Mouse (Mus musculus) limb, embryonic 11.5 days (tissue): ENCODE results near the gene Cdkn1c. TPM values are rescaled to one million over a fixed set of nuclear protein-coding genes. Genes with fewer than 3 reads are reported as not detected.

Experiments
- ATAC-seq: fragments of 200-750 bp; cut with Nextera tagmentation; 2 replicates; pipeline ENCODE4 v1.8.0; 2017; ENCODE audit warnings: low read depth; ENCODE audit not compliant: insufficient number of reproducible peaks, low FRiP score, low TSS enrichment
- DNase-seq: peaks from one replicate; pipeline ENCODE4 v3.0.0-alpha.2; 2015; ENCODE audit warnings: low spot score
- H3K27ac ChIP-seq: fragments of 300-500 bp; sonication (generic); replicated peaks from 2 replicates; pipeline ENCODE4 v1.5.1; 2014; ENCODE audit warnings: low read depth, mild to moderate bottlenecking, low read length
- H3K27me3 ChIP-seq: fragments of 300-500 bp; sonication (generic); 2 replicates; pipeline ENCODE4 v1.6.1; 2014; ENCODE audit warnings: mild to moderate bottlenecking, low read length, mixed read lengths; ENCODE audit not compliant: control insufficient read depth, insufficient read depth
- H3K36me3 ChIP-seq: fragments of 300-500 bp; sonication (generic); 2 replicates; pipeline ENCODE4 v1.6.1; 2014; ENCODE audit warnings: mild to moderate bottlenecking, low read length, moderate library complexity, mixed read lengths; ENCODE audit not compliant: control insufficient read depth, insufficient read depth
- H3K4me1 ChIP-seq: fragments of 300-500 bp; sonication (generic); 2 replicates; pipeline ENCODE4 v1.6.1; 2014; ENCODE audit warnings: low read length, mixed read lengths; ENCODE audit not compliant: control insufficient read depth, insufficient read depth
- H3K4me2 ChIP-seq: fragments of 300-500 bp; sonication (generic); 2 replicates; pipeline ENCODE4 v1.6.1; 2014; ENCODE audit warnings: low read depth, mild to moderate bottlenecking, moderate library complexity; ENCODE audit not compliant: severe bottlenecking
- H3K4me3 ChIP-seq: fragments of 300-500 bp; sonication (generic); 2 replicates; pipeline ENCODE4 v1.5.1; 2014; ENCODE audit warnings: low read depth, low read length
- H3K9ac ChIP-seq: fragments of 300-500 bp; sonication (generic); 2 replicates; pipeline ENCODE4 v1.6.1; 2014; ENCODE audit warnings: mild to moderate bottlenecking, low read length
- H3K9me3 ChIP-seq: fragments of 300-500 bp; sonication (generic); 2 replicates; pipeline ENCODE4 v1.6.1; 2016; ENCODE audit warnings: low read length; ENCODE audit not compliant: control insufficient read depth
- WGBS: fragments of 180-500 bp; shearing (Covaris S2); extraction: QIAGEN DNeasy Blood & Tissue Kit; methylation state at CpG from one replicate; pipeline ENCODE4 v1.1.7; 2014; 5-methylcytosine and 5-hydroxymethylcytosine counted together
- polyA plus RNA-seq: library from polyadenylated mRNA; unstranded; fragments of >200 nt; fragmentation: Nextera tagmentation; extraction: Ambion mirVana; gene quantifications from 2 replicates; pipeline ENCODE4 v1.2.1, GENCODE M21; 2014

The Cdkn1c gene
- polyA plus RNA-seq, 1 experiment from 2014 or later: 1,081 TPM

DNA sequence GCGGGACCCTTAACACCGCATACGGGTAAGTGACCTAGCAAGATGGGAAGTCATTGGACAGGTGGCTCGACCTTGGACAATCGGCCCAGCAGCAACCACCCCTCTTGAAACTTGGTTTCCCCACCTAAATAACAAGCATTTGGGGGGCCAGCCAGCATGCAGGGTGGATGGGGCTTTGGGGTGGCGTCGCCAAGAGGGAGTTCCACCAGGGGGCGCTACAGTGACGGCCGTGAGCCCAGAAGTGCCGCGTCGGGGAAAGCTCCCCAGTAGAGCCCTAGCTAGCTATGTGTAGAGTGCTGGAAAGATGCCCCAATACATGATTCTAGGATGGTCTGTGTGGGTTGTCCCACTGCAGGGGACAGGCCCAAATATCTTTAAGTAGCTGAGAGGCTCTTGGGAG lies 19.6 kb upstream of the Cdkn1c start:
- DNase-seq (peak; percentile 75), ATAC-seq (no peak)
- 30% methylated on average over 13 of the region's 13 CpGs for WGBS
- Histone ChIP-seq H3K4me2 (no peak overlapping the region), H3K4me3 (no peak overlapping the region), H3K4me1 (0 out of 2 replicates have a peak, but pooled peaks cover 2% of the 10 kb centered on the region), H3K36me3 (no peaks in the 10 kb centered on the region), H3K9me3 (no peaks in the 10 kb centered on the region), H3K27me3 (no peaks in the 10 kb centered on the region), H3K27ac (no peak overlapping the region), H3K9ac (no peak overlapping the region)

DNA sequence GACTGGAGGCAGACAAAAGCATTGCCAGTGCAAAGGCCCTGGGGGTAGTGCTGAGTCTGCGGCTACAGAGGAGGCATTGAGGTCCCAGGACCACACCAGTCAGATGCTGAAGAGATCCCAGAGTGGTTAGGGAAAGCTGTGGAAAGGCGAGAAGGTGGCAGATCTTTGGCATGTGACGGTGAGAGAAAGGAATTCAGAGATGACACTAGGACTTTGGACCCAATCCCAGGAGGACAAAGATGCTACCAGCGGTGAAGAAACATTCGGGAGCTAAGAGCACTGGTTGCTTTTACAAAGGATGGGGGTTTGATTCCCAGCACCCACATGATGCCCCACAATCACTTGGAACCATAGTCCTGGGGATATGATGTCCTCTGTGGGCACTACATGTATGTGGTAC lies 16.9 kb upstream of the Cdkn1c start:
- H3K9me3 ChIP-seq: no peaks in the 10 kb centered on the region
- no peak overlapping the region for H3K4me3 ChIP-seq
- H3K36me3 ChIP-seq: no peaks in the 10 kb centered on the region
- WGBS: 88% methylated on average over 5 of the region's 5 CpGs
- H3K27ac ChIP-seq: no peak overlapping the region
- 0 out of 2 replicates have a peak, but pooled peaks cover 2% of the 10 kb centered on the region for H3K4me1 ChIP-seq
- DNase-seq (no peak), ATAC-seq (no peak)
- no peaks in the 10 kb centered on the region for H3K27me3 ChIP-seq
- H3K9ac ChIP-seq: no peak overlapping the region
- no peak overlapping the region for H3K4me2 ChIP-seq

GRCm38 (mm10) chr7:143476702-143477335 lies 16.0 kb upstream of the Cdkn1c start:
- Histone ChIP-seq H3K4me3 (no peak overlapping the region), H3K9me3 (no peaks in the 10 kb centered on the region), H3K27ac (no peak overlapping the region), H3K36me3 (no peaks in the 10 kb centered on the region), H3K4me1 (no peaks in the 10 kb centered on the region), H3K4me2 (no peak overlapping the region), H3K27me3 (no peaks in the 10 kb centered on the region), H3K9ac (no peak overlapping the region)
- WGBS: 86% methylated on average over 3 of the region's 3 CpGs
- ATAC-seq (no peak), DNase-seq (no peak)

GRCm38 (mm10) chr7:143475876-143476275 lies 15.0 kb upstream of the Cdkn1c start:
- H3K36me3 ChIP-seq: no peaks in the 10 kb centered on the region
- H3K27ac ChIP-seq: no peak overlapping the region
- H3K4me1 ChIP-seq: no peaks in the 10 kb centered on the region
- ATAC-seq: no peak
- no peaks in the 10 kb centered on the region for H3K27me3 ChIP-seq
- no peak overlapping the region for H3K9ac ChIP-seq
- DNase-seq: no peak
- H3K9me3 ChIP-seq: no peaks in the 10 kb centered on the region
- 68% methylated on average over 11 of the region's 11 CpGs for WGBS
- H3K4me3 ChIP-seq: no peak overlapping the region
- H3K4me2 ChIP-seq: no peak overlapping the region

- no peak overlapping the region for H3K9ac ChIP-seq
- no peak overlapping the region for H3K27ac ChIP-seq
- no peak overlapping the region for H3K4me3 ChIP-seq
- H3K4me1 ChIP-seq: no peaks in the 10 kb centered on the region
- H3K36me3 ChIP-seq: no peaks in the 10 kb centered on the region
- no peak overlapping the region for H3K4me2 ChIP-seq
- DNase-seq: no peak
- no peaks in the 10 kb centered on the region for H3K9me3 ChIP-seq
- ATAC-seq: 0 out of 2 replicates have a peak, but pooled peaks have one; percentile 20
- no peaks in the 10 kb centered on the region for H3K27me3 ChIP-seq
- WGBS: 22% methylated on average over 10 of the region's 10 CpGs
These were observed 14.0 kb upstream of the Cdkn1c start for GRCm38 (mm10) chr7:143474811-143475210.

GRCm38 (mm10) chr7:143473347-143474101 lies 12.7 kb upstream of the Cdkn1c start, which contains the start of gene Slc22a18:
Slc22a18 (plus strand) TSS chr7:143473736.
- H3K27me3 ChIP-seq: no peaks in the 10 kb centered on the region
- H3K4me2 ChIP-seq: peak within 1 kb of the TSS; percentile 17; the same call in 1 of the 2 replicates
- H3K9ac ChIP-seq: no peak within 1 kb of the TSS
- no peaks in the 10 kb centered on the region for H3K36me3 ChIP-seq
- no peak within 1 kb of the TSS for H3K27ac ChIP-seq
- H3K4me1 ChIP-seq: no peaks in the 10 kb centered on the region
- no peak for ATAC-seq
- DNase-seq: no peak
- no peaks in the 10 kb centered on the region for H3K9me3 ChIP-seq
- no peak within 1 kb of the TSS for H3K4me3 ChIP-seq
- WGBS: 49% methylated on average over 4 of the region's 4 CpGs

DNA sequence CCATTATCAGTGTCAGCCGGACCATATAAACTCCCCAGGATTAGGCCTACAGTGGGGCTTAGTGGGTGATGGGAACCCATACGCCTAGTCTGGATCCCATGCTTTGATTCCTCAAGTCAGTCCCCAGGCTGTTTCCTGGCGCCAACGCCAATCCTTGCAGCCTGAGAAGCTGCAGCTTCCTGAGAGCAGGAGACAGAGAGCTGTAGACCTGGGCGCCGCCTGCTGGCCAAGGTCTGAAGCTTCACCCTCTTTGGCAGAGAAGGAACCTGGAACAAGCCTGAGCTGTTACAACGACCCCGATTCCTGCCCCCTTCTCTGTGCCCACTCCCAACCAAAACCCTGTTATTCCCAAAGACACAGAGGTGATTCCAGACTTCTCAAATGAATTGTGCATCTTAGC lies 9.1 kb upstream of the Cdkn1c start:
- Histone ChIP-seq H3K36me3 (no peaks in the 10 kb centered on the region), H3K27ac (no peak overlapping the region), H3K4me2 (no peak overlapping the region), H3K27me3 (no peaks in the 10 kb centered on the region), H3K9me3 (no peaks in the 10 kb centered on the region), H3K4me1 (peaks cover 12% of the 10 kb centered on the region), H3K4me3 (no peak overlapping the region), H3K9ac (no peak overlapping the region)
- 25% methylated on average over 8 of the region's 8 CpGs for WGBS
- DNase-seq (peak; percentile 90), ATAC-seq (no peak)

- H3K4me3 ChIP-seq: no peak overlapping the region
- no peak for ATAC-seq
- no peaks in the 10 kb centered on the region for H3K36me3 ChIP-seq
- WGBS: 11% methylated on average over 6 of the region's 6 CpGs
- no peak overlapping the region for H3K4me2 ChIP-seq
- DNase-seq: no peak
- no peaks in the 10 kb centered on the region for H3K27me3 ChIP-seq
- H3K4me1 ChIP-seq: peaks cover 21% of the 10 kb centered on the region
- H3K9me3 ChIP-seq: no peaks in the 10 kb centered on the region; the same call in 1 of the 2 replicates
- no peak overlapping the region for H3K9ac ChIP-seq
- H3K27ac ChIP-seq: no peak overlapping the region
These were observed 6.9 kb upstream of the Cdkn1c start for GRCm38 (mm10) chr7:143467714-143468113.
